Mouse (Mus musculus): ENCODE data around the gene Vgll4.

The Vgll4 gene

GRCm38 (mm10) chr6:114935362-114935761 lies 34.4 kb downstream of the Vgll4 start:
- no peak for DNase-seq

- no peak for DNase-seq
Measured at GRCm38 (mm10) chr6:114934045-114934444, 35.7 kb downstream of the Vgll4 start.

- no peak for DNase-seq
Measured at GRCm38 (mm10) chr6:114932991-114933392, 36.8 kb downstream of the Vgll4 start.

GRCm38 (mm10) chr6:114932116-114932500 lies 37.7 kb downstream of the Vgll4 start:
- no peak for DNase-seq

- no peak for DNase-seq
Measured at GRCm38 (mm10) chr6:114931212-114932115, 38.3 kb downstream of the Vgll4 start.

GRCm38 (mm10) chr6:114930646-114931045 lies 39.1 kb downstream of the Vgll4 start:
- no peak for DNase-seq

- DNase-seq = peak; percentile 71
Measured at GRCm38 (mm10) chr6:114930038-114930591, 39.7 kb downstream of the Vgll4 start.

- DNase-seq = no peak
Measured at GRCm38 (mm10) chr6:114929346-114929745, 40.4 kb downstream of the Vgll4 start.

GRCm38 (mm10) chr6:114928462-114928861 lies 41.3 kb downstream of the Vgll4 start:
- peak; percentile 77 for DNase-seq

GRCm38 (mm10) chr6:114927400-114927799 lies 42.4 kb downstream of the Vgll4 start:
- peak; percentile 43 for DNase-seq

- peak; percentile 82 for DNase-seq
Measured at GRCm38 (mm10) chr6:114926369-114927157, 43.2 kb downstream of the Vgll4 start.

GRCm38 (mm10) chr6:114925196-114925595 lies 44.6 kb downstream of the Vgll4 start:
- DNase-seq = no peak

GRCm38 (mm10) chr6:114922355-114923096 lies 47.3 kb downstream of the Vgll4 start:
- peak; percentile 67 for DNase-seq

- DNase-seq = peak; percentile 83
Measured at GRCm38 (mm10) chr6:114921632-114922354, 48.0 kb downstream of the Vgll4 start.

GRCm38 (mm10) chr6:114920523-114921445 lies 49.0 kb downstream of the Vgll4 start:
- DNase-seq = peak; percentile 79

GRCm38 (mm10) chr6:114919670-114920313 lies 50.0 kb downstream of the Vgll4 start:
- peak; percentile 51 for DNase-seq

- DNase-seq = no peak
Measured at GRCm38 (mm10) chr6:114918994-114919393, 50.8 kb downstream of the Vgll4 start.

GRCm38 (mm10) chr6:114917770-114918635 lies 51.8 kb downstream of the Vgll4 start:
- DNase-seq = no peak

- no peak for DNase-seq
Measured at GRCm38 (mm10) chr6:114917129-114917528, 52.7 kb downstream of the Vgll4 start.

GRCm38 (mm10) chr6:114916715-114916992 lies 53.1 kb downstream of the Vgll4 start:
- DNase-seq = no peak

Data from thymus, postnatal 4 days (tissue).